Mouse (Mus musculus): ENCODE data around the gene Snrpb2. TPM values are rescaled to one million over a fixed set of nuclear protein-coding genes. Genes with fewer than 3 reads are reported as not detected.

The Snrpb2 gene
- polyA plus RNA-seq (2016; fragmentation: Nextera tagmentation; extraction: Ambion mirVana): 89.7 and 97.7 TPM in 2 replicates

GRCm38 (mm10) chr2:143062812-143063792, at the start of gene Snrpb2:
Gene Snrpb2 (plus strand): TSS chr2:143063039.
- Histone ChIP-seq H3K9ac (peak within 1 kb of the TSS; percentile 89), H3K36me3 (peaks cover 17% of the 10 kb centered on the region), H3K4me3 (peak within 1 kb of the TSS; percentile 93), H3K27me3 (no peaks in the 10 kb centered on the region), H3K4me1 (peaks cover 6% of the 10 kb centered on the region), H3K27ac (0 out of 2 replicates have a peak within 1 kb of the TSS, but pooled peaks have one; percentile 18), H3K9me3 (replicated peaks) (no peaks in the 10 kb centered on the region), H3K4me2 (replicated peaks) (peak within 1 kb of the TSS; percentile 89)
- ATAC-seq (ENCODE audit: low FRiP score): peak; percentile 93
- 1% methylated on average over 55 of the region's 55 CpGs for WGBS

- H3K36me3 ChIP-seq: no peaks in the 10 kb centered on the region
- H3K4me2 ChIP-seq (replicated peaks): no peak overlapping the region
- WGBS: 67% methylated on average over 5 of the region's 5 CpGs
- no peaks in the 10 kb centered on the region for H3K9me3 ChIP-seq (replicated peaks)
- no peaks in the 10 kb centered on the region for H3K4me1 ChIP-seq
- no peaks in the 10 kb centered on the region for H3K27me3 ChIP-seq
- no peak overlapping the region for H3K4me3 ChIP-seq
- no peak overlapping the region for H3K27ac ChIP-seq
- ATAC-seq (ENCODE audit: low FRiP score): no peak
- no peak overlapping the region for H3K9ac ChIP-seq
Observed at GRCm38 (mm10) chr2:143013057-143013456, 49.8 kb upstream of the Snrpb2 start.

GRCm38 (mm10) chr2:143018084-143018483, 44.8 kb upstream of the Snrpb2 start:
- Histone ChIP-seq H3K9ac (no peak overlapping the region), H3K4me2 (replicated peaks) (no peak overlapping the region), H3K4me1 (no peaks in the 10 kb centered on the region), H3K9me3 (replicated peaks) (no peaks in the 10 kb centered on the region), H3K27ac (no peak overlapping the region), H3K27me3 (no peaks in the 10 kb centered on the region), H3K4me3 (no peak overlapping the region), H3K36me3 (no peaks in the 10 kb centered on the region)
- WGBS: 93% methylated on average over 8 of the region's 8 CpGs
- no peak for ATAC-seq (ENCODE audit: low FRiP score)

- no peaks in the 10 kb centered on the region for H3K27me3 ChIP-seq
- no peak for ATAC-seq (ENCODE audit: low FRiP score)
- no peaks in the 10 kb centered on the region for H3K36me3 ChIP-seq
- no peak overlapping the region for H3K4me2 ChIP-seq (replicated peaks)
- no peaks in the 10 kb centered on the region for H3K9me3 ChIP-seq (replicated peaks)
- H3K4me3 ChIP-seq: no peak overlapping the region
- 50% methylated on average over 5 of the region's 5 CpGs for WGBS
- H3K9ac ChIP-seq: no peak overlapping the region
- no peak overlapping the region for H3K27ac ChIP-seq
- H3K4me1 ChIP-seq: no peaks in the 10 kb centered on the region
Observed at GRCm38 (mm10) chr2:143018591-143019130, 44.2 kb upstream of the Snrpb2 start.

GRCm38 (mm10) chr2:143019727-143020126, 43.1 kb upstream of the Snrpb2 start:
- H3K4me3 ChIP-seq: no peak overlapping the region
- no peak for ATAC-seq (ENCODE audit: low FRiP score)
- H3K9me3 ChIP-seq (replicated peaks): no peaks in the 10 kb centered on the region
- no peak overlapping the region for H3K27ac ChIP-seq
- no peaks in the 10 kb centered on the region for H3K4me1 ChIP-seq
- WGBS: 52% methylated on average over 2 of the region's 2 CpGs
- no peak overlapping the region for H3K4me2 ChIP-seq (replicated peaks)
- no peaks in the 10 kb centered on the region for H3K27me3 ChIP-seq
- H3K9ac ChIP-seq: no peak overlapping the region
- no peaks in the 10 kb centered on the region for H3K36me3 ChIP-seq

- WGBS: 97% methylated on average over 2 of the region's 2 CpGs
- H3K36me3 ChIP-seq: no peaks in the 10 kb centered on the region
Observed at GRCm38 (mm10) chr2:143023331-143023730, 39.5 kb upstream of the Snrpb2 start.

GRCm38 (mm10) chr2:143024226-143024625, 38.6 kb upstream of the Snrpb2 start:
- H3K27me3 ChIP-seq: no peaks in the 10 kb centered on the region
- H3K4me1 ChIP-seq: no peaks in the 10 kb centered on the region
- H3K9ac ChIP-seq: no peak overlapping the region
- no peak for ATAC-seq (ENCODE audit: low FRiP score)
- no peak overlapping the region for H3K27ac ChIP-seq
- H3K36me3 ChIP-seq: no peaks in the 10 kb centered on the region
- no peak overlapping the region for H3K4me2 ChIP-seq (replicated peaks)
- no peak overlapping the region for H3K4me3 ChIP-seq
- WGBS: 83% methylated on average over 4 of the region's 4 CpGs
- no peaks in the 10 kb centered on the region for H3K9me3 ChIP-seq (replicated peaks)

More at GRCm38 (mm10) chr2:143023331-143023730, 39.5 kb upstream of the Snrpb2 start:
- Histone ChIP-seq H3K9ac (no peak overlapping the region), H3K27me3 (no peaks in the 10 kb centered on the region), H3K4me2 (replicated peaks) (no peak overlapping the region), H3K4me3 (no peak overlapping the region), H3K4me1 (no peaks in the 10 kb centered on the region), H3K9me3 (replicated peaks) (no peaks in the 10 kb centered on the region), H3K27ac (no peak overlapping the region)
- no peak for ATAC-seq (ENCODE audit: low FRiP score)

GRCm38 (mm10) chr2:143031283-143031682, 31.6 kb upstream of the Snrpb2 start:
- H3K4me3 ChIP-seq: no peak overlapping the region
- peak; percentile 66; the same call in 1 of the 2 replicates for ATAC-seq (ENCODE audit: low FRiP score)
- H3K27ac ChIP-seq: no peak overlapping the region
- H3K36me3 ChIP-seq: no peaks in the 10 kb centered on the region
- no peak overlapping the region for H3K9ac ChIP-seq
- no peak overlapping the region for H3K4me2 ChIP-seq (replicated peaks)
- no peaks in the 10 kb centered on the region for H3K27me3 ChIP-seq
- WGBS: 93% methylated on average over 1 of the region's 1 CpGs
- 0 out of 2 replicates have a peak, but pooled peaks cover 2% of the 10 kb centered on the region for H3K4me1 ChIP-seq
- no peaks in the 10 kb centered on the region for H3K9me3 ChIP-seq (replicated peaks)

- peak; percentile 49; the same call in 1 of the 2 replicates for ATAC-seq (ENCODE audit: low FRiP score)
- H3K4me1 ChIP-seq: 0 out of 2 replicates have a peak, but pooled peaks cover 2% of the 10 kb centered on the region
- WGBS: 69% methylated on average over 10 of the region's 10 CpGs
- H3K36me3 ChIP-seq: no peaks in the 10 kb centered on the region
- no peak overlapping the region for H3K4me2 ChIP-seq (replicated peaks)
- H3K27me3 ChIP-seq: no peaks in the 10 kb centered on the region
- no peak overlapping the region for H3K9ac ChIP-seq
- H3K9me3 ChIP-seq (replicated peaks): no peaks in the 10 kb centered on the region
- H3K27ac ChIP-seq: peak overlapping the region; percentile 35; the same call in 1 of the 2 replicates
- H3K4me3 ChIP-seq: no peak overlapping the region
Observed at GRCm38 (mm10) chr2:143032378-143033255, 30.2 kb upstream of the Snrpb2 start.

GRCm38 (mm10) chr2:143034350-143035085, 28.3 kb upstream of the Snrpb2 start:
- H3K9me3 ChIP-seq (replicated peaks): no peaks in the 10 kb centered on the region
- WGBS: 85% methylated on average over 7 of the region's 7 CpGs
- no peak overlapping the region for H3K9ac ChIP-seq
- no peak for ATAC-seq (ENCODE audit: low FRiP score)
- H3K27me3 ChIP-seq: no peaks in the 10 kb centered on the region
- H3K4me3 ChIP-seq: no peak overlapping the region
- H3K27ac ChIP-seq: no peak overlapping the region
- H3K36me3 ChIP-seq: no peaks in the 10 kb centered on the region
- H3K4me1 ChIP-seq: 0 out of 2 replicates have a peak, but pooled peaks cover 2% of the 10 kb centered on the region
- H3K4me2 ChIP-seq (replicated peaks): no peak overlapping the region

GRCm38 (mm10) chr2:143035086-143035593, 27.7 kb upstream of the Snrpb2 start:
- no peak overlapping the region for H3K9ac ChIP-seq
- ATAC-seq (ENCODE audit: low FRiP score): no peak
- no peaks in the 10 kb centered on the region for H3K9me3 ChIP-seq (replicated peaks)
- no peaks in the 10 kb centered on the region for H3K36me3 ChIP-seq
- 0 out of 2 replicates have a peak, but pooled peaks cover 2% of the 10 kb centered on the region for H3K4me1 ChIP-seq
- H3K27ac ChIP-seq: no peak overlapping the region
- H3K27me3 ChIP-seq: no peaks in the 10 kb centered on the region
- H3K4me2 ChIP-seq (replicated peaks): no peak overlapping the region
- 79% methylated on average over 10 of the region's 10 CpGs for WGBS
- H3K4me3 ChIP-seq: no peak overlapping the region
